Mouse (Mus musculus) small intestine, adult 2 months (tissue): ENCODE measurements around the gene Ppm1k.

Experiments used
- CTCF ChIP-seq: fragments of 200-500 bp; IDR thresholded peaks from 2 replicates; pipeline ENCODE4 v1.5.1; 2012; ENCODE audit warnings: low read depth, mild to moderate bottlenecking, control low read depth, inconsistent platforms, low read length, moderate library complexity, mixed read lengths; ENCODE audit not compliant: insufficient replicate concordance, insufficient read length; ENCODE audit errors: extremely low read depth
- POLR2A ChIP-seq: fragments of 200-500 bp; IDR thresholded peaks from 2 replicates; pipeline ENCODE4 v1.6.1; 2012; ENCODE audit warnings: low read depth, mild to moderate bottlenecking, control low read depth, inconsistent platforms, low read length, moderate library complexity

- TF ChIP-seq CTCF: no peak
- TF ChIP-seq POLR2A: no peak
Observed at GRCm38 (mm10) chr6:57531011-57531410, 4.3 kb downstream of the Ppm1k start.
